Mouse (Mus musculus): Measurements from ENCODE around the gene Asf1b.
A peak's percentile ranks its signal among the peaks of the same experiment; 100 is the strongest.
"Not testable (repeated sequence)": the region's sequence is repeated elsewhere in the genome, so short reads cannot be mapped to it uniquely, and the experiment has no call there.

The Asf1b gene

GRCm38 (mm10) chr8:83996567-83997505 lies 41.5 kb downstream of the Asf1b start:
- peak; percentile 47 to 64 for DNase-seq (ENCODE audit: low spot score in 2 of 2)

GRCm38 (mm10) chr8:83997511-83998141 lies 42.3 kb downstream of the Asf1b start, which contains the start of gene Samd1:
Samd1 (plus strand) TSS chr8:83997672.
- no peak for DNase-seq (ENCODE audit: low spot score in 2 of 2)

- peak; percentile 45 to 52 for DNase-seq (ENCODE audit: low spot score in 2 of 2)
Measured at GRCm38 (mm10) chr8:83998231-83999056, 43.1 kb downstream of the Asf1b start.

GRCm38 (mm10) chr8:83999057-83999705 lies 43.9 kb downstream of the Asf1b start:
- no peak for DNase-seq (ENCODE audit: low spot score in 2 of 2)

GRCm38 (mm10) chr8:83999825-84000224 lies 44.5 kb downstream of the Asf1b start:
- no peak for DNase-seq (ENCODE audit: low spot score in 2 of 2)

GRCm38 (mm10) chr8:84001281-84002000 lies 46.1 kb downstream of the Asf1b start, which contains the start of gene 1700067K01Rik:
1700067K01Rik (plus strand) TSS chr8:84001502.
- DNase-seq (ENCODE audit: low spot score in 2 of 2) = no peak

GRCm38 (mm10) chr8:84002957-84003611 lies 47.8 kb downstream of the Asf1b start:
- DNase-seq (ENCODE audit: low spot score in 2 of 2) = no peak

- DNase-seq (ENCODE audit: low spot score in 2 of 2) = no peak
Measured at GRCm38 (mm10) chr8:84003612-84004246, 48.4 kb downstream of the Asf1b start.

GRCm38 (mm10) chr8:84004533-84005201 lies 49.4 kb downstream of the Asf1b start:
- peak; percentile 86 to 87 for DNase-seq (ENCODE audit: low spot score in 2 of 2)

- not testable (repeated sequence) for DNase-seq (ENCODE audit: low spot score in 2 of 2)
Measured at GRCm38 (mm10) chr8:84005502-84005901, 50.2 kb downstream of the Asf1b start.

- DNase-seq (ENCODE audit: low spot score in 2 of 2) = no peak
Measured at GRCm38 (mm10) chr8:84008362-84008761, 53.1 kb downstream of the Asf1b start.

- peak; percentile 69 to 83 for DNase-seq (ENCODE audit: low spot score in 2 of 2)
Measured at GRCm38 (mm10) chr8:84009876-84010275, 54.6 kb downstream of the Asf1b start.

GRCm38 (mm10) chr8:84010625-84011611 lies 55.6 kb downstream of the Asf1b start:
- DNase-seq (ENCODE audit: low spot score in 2 of 2) = no peak

- no peak for DNase-seq (ENCODE audit: low spot score in 2 of 2)
Measured at GRCm38 (mm10) chr8:84011705-84012498, 56.6 kb downstream of the Asf1b start, which contains the start of gene 2210011C24Rik. 2210011C24Rik (minus strand) TSS chr8:84012171.

- no peak for DNase-seq (ENCODE audit: low spot score in 2 of 2)
Measured at GRCm38 (mm10) chr8:84012499-84013165, 57.3 kb downstream of the Asf1b start.

- DNase-seq (ENCODE audit: low spot score in 2 of 2) = no peak
Measured at GRCm38 (mm10) chr8:84015833-84016232, 60.5 kb downstream of the Asf1b start.

All from frontal cortex, postnatal 14 days (tissue).